Mouse (Mus musculus) small intestine, adult 2 months (tissue): Measurements from ENCODE around the gene Baiap2. TPM values are rescaled to one million over a fixed set of nuclear protein-coding genes. Genes with fewer than 3 reads are reported as not detected.

Source experiments
- H3K27ac ChIP-seq: fragments of 200-500 bp; 2 replicates; pipeline ENCODE4 v1.5.1; 2012; ENCODE audit warnings: low read depth, low read length, control low read depth, inconsistent platforms; ENCODE audit not compliant: insufficient read depth
- H3K27me3 ChIP-seq: fragments of 200-500 bp; 2 replicates; pipeline ENCODE4 v1.6.1; 2012; ENCODE audit warnings: mild to moderate bottlenecking, moderate library complexity, low read length, inconsistent platforms; ENCODE audit not compliant: control insufficient read depth, insufficient read depth
- H3K36me3 ChIP-seq: fragments of 200-500 bp; 2 replicates; pipeline ENCODE4 v1.6.1; 2012; ENCODE audit warnings: mild to moderate bottlenecking, low read length, control low read depth, inconsistent platforms; ENCODE audit not compliant: control insufficient read depth, insufficient read depth
- H3K4me1 ChIP-seq: fragments of 200-500 bp; 2 replicates; pipeline ENCODE4 v1.6.1; 2012; ENCODE audit warnings: low read length, inconsistent platforms, mixed read lengths; ENCODE audit not compliant: control insufficient read depth, insufficient read depth, insufficient read length
- H3K4me3 ChIP-seq: fragments of 200-500 bp; 2 replicates; pipeline ENCODE4 v1.5.1; 2012; ENCODE audit warnings: low read depth, mild to moderate bottlenecking, control low read depth, inconsistent platforms, low read length, moderate library complexity
- CTCF ChIP-seq: fragments of 200-500 bp; IDR thresholded peaks from 2 replicates; pipeline ENCODE4 v1.5.1; 2012; ENCODE audit warnings: low read depth, mild to moderate bottlenecking, control low read depth, inconsistent platforms, low read length, moderate library complexity, mixed read lengths; ENCODE audit not compliant: insufficient replicate concordance, insufficient read length; ENCODE audit errors: extremely low read depth
- POLR2A ChIP-seq: fragments of 200-500 bp; IDR thresholded peaks from 2 replicates; pipeline ENCODE4 v1.6.1; 2012; ENCODE audit warnings: low read depth, mild to moderate bottlenecking, control low read depth, inconsistent platforms, low read length, moderate library complexity
- WGBS: fragments of 180-500 bp; shearing (Covaris S2); methylation state at CpG from one replicate; pipeline ENCODE4 v1.1.7; 2018; 5-methylcytosine and 5-hydroxymethylcytosine counted together
- polyA plus RNA-seq: library from polyadenylated mRNA; depleted of rRNA; stranded (reverse); fragments of >200 nt; gene quantifications from 2 replicates; pipeline ENCODE4 v1.2.3, GENCODE M21; 2012

The Baiap2 gene
- polyA plus RNA-seq, 1 experiment = 10.7 TPM

- Histone ChIP-seq H3K27ac (no peak overlapping the region), H3K4me3 (no peak overlapping the region), H3K27me3 (peaks cover 4% of the 10 kb centered on the region; the same call in 1 of the 2 replicates), H3K36me3 (no peaks in the 10 kb centered on the region), H3K4me1 (no peaks in the 10 kb centered on the region)
- WGBS = 30% methylated on average over 4 of the region's 4 CpGs
- TF ChIP-seq CTCF (no peak), POLR2A (no peak)
Observed at GRCm38 (mm10) chr11:120007496-120008080, 65.0 kb downstream of the Baiap2 start.

GRCm38 (mm10) chr11:120008501-120008900 is 65.9 kb downstream of the Baiap2 start:
- H3K4me1 ChIP-seq = peaks cover 4% of the 10 kb centered on the region
- no peak overlapping the region for H3K27ac ChIP-seq
- 91% methylated on average over 1 of the region's 1 CpGs for WGBS
- H3K4me3 ChIP-seq = no peak overlapping the region
- H3K27me3 ChIP-seq = peaks cover 4% of the 10 kb centered on the region; the same call in 1 of the 2 replicates
- no peak for TF ChIP-seq CTCF
- H3K36me3 ChIP-seq = no peaks in the 10 kb centered on the region

- 86% methylated on average over 8 of the region's 8 CpGs for WGBS
- H3K4me3 ChIP-seq = no peak overlapping the region
- no peak overlapping the region for H3K27ac ChIP-seq
- H3K4me1 ChIP-seq = peaks cover 5% of the 10 kb centered on the region
- no peaks in the 10 kb centered on the region for H3K36me3 ChIP-seq
- TF ChIP-seq POLR2A = no peak
- TF ChIP-seq CTCF = no peak
- H3K27me3 ChIP-seq = peaks cover 4% of the 10 kb centered on the region; the same call in 1 of the 2 replicates
Observed at GRCm38 (mm10) chr11:120008956-120009355, 66.4 kb downstream of the Baiap2 start.

GRCm38 (mm10) chr11:120009937-120010336 is 67.4 kb downstream of the Baiap2 start:
- H3K36me3 ChIP-seq = no peaks in the 10 kb centered on the region
- H3K27me3 ChIP-seq = peaks cover 4% of the 10 kb centered on the region; the same call in 1 of the 2 replicates
- no peak overlapping the region for H3K4me3 ChIP-seq
- H3K27ac ChIP-seq = no peak overlapping the region
- TF ChIP-seq CTCF = no peak
- no peak for TF ChIP-seq POLR2A
- peaks cover 8% of the 10 kb centered on the region for H3K4me1 ChIP-seq
- 82% methylated on average over 20 of the region's 20 CpGs for WGBS

- H3K36me3 ChIP-seq = no peaks in the 10 kb centered on the region
- no peak for TF ChIP-seq POLR2A
- TF ChIP-seq CTCF = no peak
- H3K27ac ChIP-seq = no peak overlapping the region
- 73% methylated on average over 11 of the region's 11 CpGs for WGBS
- peaks cover 8% of the 10 kb centered on the region for H3K4me1 ChIP-seq
- H3K4me3 ChIP-seq = no peak overlapping the region
- peaks cover 4% of the 10 kb centered on the region; the same call in 1 of the 2 replicates for H3K27me3 ChIP-seq
Observed at GRCm38 (mm10) chr11:120011114-120011760, 68.7 kb downstream of the Baiap2 start.

GRCm38 (mm10) chr11:120011761-120012560 is 69.4 kb downstream of the Baiap2 start:
- Histone ChIP-seq H3K36me3 (no peaks in the 10 kb centered on the region), H3K27ac (no peak overlapping the region), H3K4me3 (0 out of 2 replicates have a peak overlapping the region, but pooled peaks have one; percentile 2), H3K4me1 (peaks cover 8% of the 10 kb centered on the region), H3K27me3 (peaks cover 4% of the 10 kb centered on the region; the same call in 1 of the 2 replicates)
- TF ChIP-seq POLR2A (no peak), CTCF (no peak)
- WGBS = 46% methylated on average over 43 of the region's 43 CpGs

GRCm38 (mm10) chr11:120012702-120013101 is 70.1 kb downstream of the Baiap2 start:
- H3K36me3 ChIP-seq = no peaks in the 10 kb centered on the region
- H3K27me3 ChIP-seq = peaks cover 4% of the 10 kb centered on the region; the same call in 1 of the 2 replicates
- 77% methylated on average over 13 of the region's 13 CpGs for WGBS

More at GRCm38 (mm10) chr11:120012702-120013101, 70.1 kb downstream of the Baiap2 start:
- Histone ChIP-seq H3K27ac (no peak overlapping the region), H3K4me3 (0 out of 2 replicates have a peak overlapping the region, but pooled peaks have one; percentile 2), H3K4me1 (peaks cover 8% of the 10 kb centered on the region)
- TF ChIP-seq POLR2A (no peak), CTCF (no peak)
